Mouse (Mus musculus): ENCODE results near the gene Fos. TPM values are rescaled to one million over a fixed set of nuclear protein-coding genes. Genes with fewer than 3 reads are reported as not detected.

Gene Fos
- polyA plus RNA-seq, 2 experiments from 2014 or later, result 6.7 to 9.6 TPM

DNA sequence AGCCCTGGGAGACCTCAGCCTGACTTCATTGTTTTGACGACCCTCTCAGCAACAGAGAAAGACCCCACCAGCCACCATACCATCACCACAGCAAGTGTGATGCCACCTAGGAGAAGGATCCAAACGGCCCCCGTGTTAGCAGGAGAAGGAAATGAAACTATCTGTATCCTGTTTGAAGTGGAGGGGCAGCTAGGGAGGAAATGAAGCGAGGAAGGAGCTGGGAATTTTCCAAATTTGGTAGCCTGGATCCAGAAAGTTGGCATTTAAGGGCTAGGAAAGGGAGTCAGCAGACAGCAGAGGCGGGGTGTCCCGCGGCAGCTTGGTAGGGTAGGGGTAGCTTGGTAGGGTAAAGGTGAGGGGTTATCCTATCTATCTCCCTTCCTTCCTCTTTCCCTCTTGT is 10.9 kb upstream of the Fos start:
- ATAC-seq, result no peak

DNA sequence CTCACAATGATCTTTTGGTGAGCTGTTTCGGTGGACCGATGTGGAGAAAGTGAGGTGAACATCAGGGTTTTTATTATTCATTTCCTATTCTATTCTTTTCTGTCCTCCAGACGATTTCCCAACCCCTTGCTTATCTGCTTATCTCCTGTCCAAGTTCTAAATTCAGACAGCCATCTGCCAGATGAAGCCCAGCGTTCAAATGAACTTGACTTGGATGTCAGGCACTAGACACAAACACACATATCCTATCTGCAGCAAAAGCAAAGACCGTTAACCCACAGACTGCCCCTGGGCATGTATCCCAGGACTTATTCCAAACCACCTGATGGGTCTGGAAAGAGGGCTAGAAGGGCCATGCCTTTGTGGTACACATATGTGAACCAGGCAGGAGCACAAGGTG is 9.3 kb upstream of the Fos start:
- no peak for ATAC-seq

DNA sequence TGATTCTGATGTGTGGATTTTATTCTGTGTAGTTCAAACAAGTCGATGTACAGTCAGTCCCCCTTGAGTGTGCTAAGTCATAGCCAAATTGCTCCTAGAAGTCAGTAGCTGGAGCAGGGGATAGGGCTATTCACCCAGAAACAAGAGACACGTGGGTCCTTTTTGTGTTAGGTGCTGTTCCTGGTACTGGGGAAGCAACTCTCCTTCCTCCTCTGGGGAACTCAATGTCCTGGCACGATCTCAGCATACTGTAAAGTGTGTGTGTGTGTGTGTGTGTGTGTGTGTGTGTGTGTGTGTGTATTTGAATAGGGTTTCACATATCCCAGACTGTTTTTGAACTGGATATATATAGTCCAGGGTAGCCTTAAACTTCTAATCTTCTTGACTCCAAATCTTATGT is 8.8 kb upstream of the Fos start:
- ATAC-seq, result no peak

DNA sequence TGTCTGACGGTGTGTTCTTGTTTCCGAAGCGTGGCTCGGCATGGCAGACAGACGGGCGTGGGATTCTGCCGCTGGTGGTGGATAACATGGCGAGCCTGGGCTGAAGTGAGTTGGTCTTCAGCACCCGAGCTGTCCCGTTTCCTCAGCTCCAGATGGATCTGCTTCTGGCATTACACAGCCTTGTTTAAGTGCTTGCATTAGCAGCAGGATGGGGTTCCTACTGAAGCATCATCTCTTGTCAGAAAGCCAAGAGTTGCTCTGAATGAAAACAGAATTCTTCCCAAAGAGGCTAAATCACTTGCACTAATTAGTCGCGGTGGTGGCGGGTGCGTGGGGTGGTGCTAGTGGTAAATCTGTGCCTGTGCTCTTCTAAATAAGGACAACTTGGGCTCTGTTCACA is 5.8 kb upstream of the Fos start:
- ATAC-seq, result no peak

DNA sequence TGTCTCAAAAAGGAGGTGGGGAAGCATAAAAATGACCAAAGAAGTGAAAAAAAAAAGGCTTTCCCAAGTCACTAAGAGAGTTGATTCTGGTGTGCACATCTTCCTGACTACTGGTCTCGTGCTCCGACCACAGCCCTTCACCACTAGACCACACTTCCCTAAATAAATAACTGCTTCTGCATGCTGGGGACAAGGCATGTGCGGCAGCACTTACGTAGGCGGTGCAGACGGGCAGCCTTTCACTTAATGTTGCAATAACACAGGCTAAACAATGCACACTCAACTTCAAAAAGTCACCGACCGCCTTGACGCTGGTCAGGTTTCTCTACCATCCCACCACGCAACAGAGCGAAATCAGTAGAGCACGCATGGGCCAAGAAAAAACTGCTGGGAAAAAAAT is 5.0 kb upstream of the Fos start:
- ATAC-seq, result no peak

DNA sequence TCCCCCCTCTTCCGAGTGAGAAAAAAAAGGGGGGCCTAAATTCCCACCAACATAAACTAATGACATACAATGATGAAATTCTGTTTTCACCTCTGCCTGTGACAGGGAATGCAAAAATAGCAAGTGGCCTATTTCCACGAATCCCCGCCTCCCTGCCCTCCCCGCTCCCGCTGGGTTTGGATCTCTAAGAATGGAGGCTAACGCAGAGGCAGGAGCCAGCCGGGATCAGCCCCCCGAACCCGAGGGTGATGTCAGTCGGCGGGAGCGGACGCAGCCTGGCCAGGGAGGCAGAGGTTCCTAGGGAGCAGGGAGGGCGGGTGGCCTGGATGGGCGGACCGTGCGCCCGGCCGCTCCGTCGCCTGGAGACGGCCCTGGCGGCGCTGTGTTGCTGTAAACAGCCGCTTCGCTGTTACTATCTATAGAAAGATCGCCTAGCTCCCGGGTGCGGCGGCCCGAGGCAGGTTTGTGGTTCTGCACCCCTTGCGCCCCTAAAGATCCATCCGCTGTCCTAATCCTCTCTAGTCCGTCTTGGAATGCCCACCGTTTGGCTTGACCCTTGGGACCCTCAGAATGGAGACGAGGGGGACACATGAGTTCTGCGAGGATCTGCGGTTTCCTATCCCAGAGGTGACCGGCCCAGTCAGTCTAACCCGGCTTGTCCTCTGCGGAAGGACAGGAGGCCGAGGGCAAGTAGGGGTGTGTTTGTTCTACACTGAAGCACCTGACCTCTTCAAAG is 1.6 kb upstream of the Fos start:
- ATAC-seq, result peak; percentile 32

DNA sequence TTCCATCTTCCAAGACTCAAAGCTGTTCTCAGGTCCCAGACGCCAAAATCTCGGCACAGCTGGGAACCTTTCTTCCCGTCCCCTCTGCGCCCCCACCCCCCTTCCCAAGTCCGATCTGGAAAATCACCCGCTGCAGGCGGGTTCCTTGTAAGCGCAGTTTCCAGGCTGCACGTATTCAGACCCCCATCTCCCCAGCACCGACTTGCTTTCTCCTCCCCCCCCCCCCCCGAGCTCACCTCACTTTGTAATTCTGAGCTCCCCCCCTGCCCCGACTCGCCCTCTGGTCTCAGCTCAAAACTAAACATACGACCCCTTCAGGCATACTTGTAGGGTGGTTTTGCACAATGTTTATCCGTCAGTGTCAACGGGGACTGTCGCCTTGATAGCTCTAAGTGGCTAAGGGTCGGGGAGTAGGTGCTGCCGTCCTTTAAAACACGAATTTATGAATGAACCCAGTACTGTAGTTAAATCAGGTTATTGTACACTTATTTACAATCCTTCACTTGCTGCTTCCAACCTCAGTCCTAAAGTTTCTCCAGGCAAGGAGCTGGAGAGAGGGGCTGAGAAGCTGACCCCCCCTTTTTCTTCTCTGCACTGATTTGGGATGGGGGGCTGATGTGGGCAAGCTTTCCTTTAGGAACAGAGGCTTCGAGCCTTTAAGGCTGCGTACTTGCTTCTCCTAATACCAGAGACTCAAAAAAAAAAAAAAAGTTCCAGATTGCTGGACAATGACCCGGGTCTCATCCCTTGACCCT is 857 bp upstream of the Fos start:
- ATAC-seq, result no peak

DNA sequence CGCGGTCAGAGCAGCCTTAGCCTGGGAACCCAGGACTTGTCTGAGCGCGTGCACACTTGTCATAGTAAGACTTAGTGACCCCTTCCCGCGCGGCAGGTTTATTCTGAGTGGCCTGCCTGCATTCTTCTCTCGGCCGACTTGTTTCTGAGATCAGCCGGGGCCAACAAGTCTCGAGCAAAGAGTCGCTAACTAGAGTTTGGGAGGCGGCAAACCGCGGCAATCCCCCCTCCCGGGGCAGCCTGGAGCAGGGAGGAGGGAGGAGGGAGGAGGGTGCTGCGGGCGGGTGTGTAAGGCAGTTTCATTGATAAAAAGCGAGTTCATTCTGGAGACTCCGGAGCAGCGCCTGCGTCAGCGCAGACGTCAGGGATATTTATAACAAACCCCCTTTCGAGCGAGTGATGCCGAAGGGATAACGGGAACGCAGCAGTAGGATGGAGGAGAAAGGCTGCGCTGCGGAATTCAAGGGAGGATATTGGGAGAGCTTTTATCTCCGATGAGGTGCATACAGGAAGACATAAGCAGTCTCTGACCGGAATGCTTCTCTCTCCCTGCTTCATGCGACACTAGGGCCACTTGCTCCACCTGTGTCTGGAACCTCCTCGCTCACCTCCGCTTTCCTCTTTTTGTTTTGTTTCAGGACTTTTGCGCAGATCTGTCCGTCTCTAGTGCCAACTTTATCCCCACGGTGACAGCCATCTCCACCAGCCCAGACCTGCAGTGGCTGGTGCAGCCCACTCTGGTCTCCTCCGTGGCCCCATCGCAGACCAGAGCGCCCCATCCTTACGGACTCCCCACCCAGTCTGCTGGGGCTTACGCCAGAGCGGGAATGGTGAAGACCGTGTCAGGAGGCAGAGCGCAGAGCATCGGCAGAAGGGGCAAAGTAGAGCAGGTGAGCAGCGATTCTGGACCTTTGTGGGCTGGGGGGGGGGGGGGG is 875 bp downstream of the Fos start:
- ATAC-seq, result peak; percentile 28

DNA sequence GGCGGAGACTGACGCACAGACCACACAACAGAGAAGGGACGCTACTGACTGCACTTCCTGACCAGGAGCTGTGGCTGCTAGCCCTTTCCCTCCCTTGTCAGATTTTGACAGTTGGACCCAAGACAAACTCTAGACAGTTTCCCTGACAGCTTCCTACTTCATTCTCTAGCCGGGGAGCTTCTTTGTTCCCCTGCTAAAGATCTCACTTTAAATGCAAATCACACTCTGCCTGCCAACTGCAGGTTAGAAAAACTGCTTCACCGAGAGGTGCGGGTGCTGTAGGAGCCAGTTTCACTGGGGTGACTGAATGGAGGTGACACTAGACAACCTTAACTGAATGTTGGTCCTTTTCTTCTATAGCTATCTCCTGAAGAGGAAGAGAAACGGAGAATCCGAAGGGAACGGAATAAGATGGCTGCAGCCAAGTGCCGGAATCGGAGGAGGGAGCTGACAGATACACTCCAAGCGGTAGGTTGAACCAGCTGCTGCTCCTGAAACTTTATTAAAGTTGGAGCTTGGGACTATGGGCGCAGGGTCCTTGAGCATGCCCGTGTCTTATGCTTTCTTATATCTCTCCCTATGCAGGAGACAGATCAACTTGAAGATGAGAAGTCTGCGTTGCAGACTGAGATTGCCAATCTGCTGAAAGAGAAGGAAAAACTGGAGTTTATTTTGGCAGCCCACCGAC is 1.7 kb downstream of the Fos start:
- ATAC-seq, result no peak

DNA sequence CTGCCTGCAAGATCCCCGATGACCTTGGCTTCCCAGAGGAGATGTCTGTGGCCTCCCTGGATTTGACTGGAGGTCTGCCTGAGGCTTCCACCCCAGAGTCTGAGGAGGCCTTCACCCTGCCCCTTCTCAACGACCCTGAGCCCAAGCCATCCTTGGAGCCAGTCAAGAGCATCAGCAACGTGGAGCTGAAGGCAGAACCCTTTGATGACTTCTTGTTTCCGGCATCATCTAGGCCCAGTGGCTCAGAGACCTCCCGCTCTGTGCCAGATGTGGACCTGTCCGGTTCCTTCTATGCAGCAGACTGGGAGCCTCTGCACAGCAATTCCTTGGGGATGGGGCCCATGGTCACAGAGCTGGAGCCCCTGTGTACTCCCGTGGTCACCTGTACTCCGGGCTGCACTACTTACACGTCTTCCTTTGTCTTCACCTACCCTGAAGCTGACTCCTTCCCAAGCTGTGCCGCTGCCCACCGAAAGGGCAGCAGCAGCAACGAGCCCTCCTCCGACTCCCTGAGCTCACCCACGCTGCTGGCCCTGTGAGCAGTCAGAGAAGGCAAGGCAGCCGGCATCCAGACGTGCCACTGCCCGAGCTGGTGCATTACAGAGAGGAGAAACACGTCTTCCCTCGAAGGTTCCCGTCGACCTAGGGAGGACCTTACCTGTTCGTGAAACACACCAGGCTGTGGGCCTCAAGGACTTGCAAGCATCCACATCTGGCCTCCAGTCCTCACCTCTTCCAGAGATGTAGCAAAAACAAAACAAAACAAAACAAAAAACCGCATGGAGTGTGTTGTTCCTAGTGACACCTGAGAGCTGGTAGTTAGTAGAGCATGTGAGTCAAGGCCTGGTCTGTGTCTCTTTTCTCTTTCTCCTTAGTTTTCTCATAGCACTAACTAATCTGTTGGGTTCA is 2.5 kb downstream of the Fos start:
- ATAC-seq, result no peak

DNA sequence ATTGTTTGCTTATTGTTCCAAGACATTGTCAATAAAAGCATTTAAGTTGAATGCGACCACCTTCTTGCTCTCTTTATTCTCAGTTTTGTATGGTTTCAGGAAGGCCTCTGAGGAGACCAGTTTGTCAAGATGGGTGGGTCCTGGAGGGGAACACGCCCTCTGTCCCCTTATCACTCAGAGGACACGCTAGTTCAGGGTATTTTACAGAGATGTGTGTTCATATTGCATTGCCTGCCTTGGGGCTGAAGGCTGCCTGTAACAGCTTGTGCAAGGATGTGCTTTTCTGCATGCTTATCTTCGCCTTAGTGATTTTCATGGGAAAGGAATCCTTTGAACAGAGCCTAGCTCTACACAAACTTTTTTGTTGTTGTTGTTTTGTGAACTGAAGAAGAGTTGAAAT is 3.5 kb downstream of the Fos start:
- ATAC-seq, result no peak

DNA sequence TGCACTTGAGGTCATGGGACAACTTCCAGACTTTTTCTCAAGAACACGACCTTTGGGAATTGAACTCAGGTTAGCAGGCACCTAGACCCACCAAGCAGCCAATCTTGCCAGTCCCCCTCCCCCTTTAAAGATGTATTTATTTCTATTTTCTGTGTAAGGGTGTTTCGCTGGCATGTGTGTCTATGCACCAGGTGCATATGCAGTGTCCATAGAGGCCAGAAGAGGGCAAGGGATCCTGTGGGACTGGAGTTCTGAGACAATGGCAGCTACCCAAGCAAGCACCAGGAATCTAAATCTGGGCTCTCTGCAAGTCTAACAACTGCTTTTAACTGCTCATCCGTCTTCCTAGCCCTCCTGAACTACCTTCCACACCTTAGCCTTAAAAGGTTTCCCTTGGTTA is 4.1 kb downstream of the Fos start:
- no peak for ATAC-seq

DNA sequence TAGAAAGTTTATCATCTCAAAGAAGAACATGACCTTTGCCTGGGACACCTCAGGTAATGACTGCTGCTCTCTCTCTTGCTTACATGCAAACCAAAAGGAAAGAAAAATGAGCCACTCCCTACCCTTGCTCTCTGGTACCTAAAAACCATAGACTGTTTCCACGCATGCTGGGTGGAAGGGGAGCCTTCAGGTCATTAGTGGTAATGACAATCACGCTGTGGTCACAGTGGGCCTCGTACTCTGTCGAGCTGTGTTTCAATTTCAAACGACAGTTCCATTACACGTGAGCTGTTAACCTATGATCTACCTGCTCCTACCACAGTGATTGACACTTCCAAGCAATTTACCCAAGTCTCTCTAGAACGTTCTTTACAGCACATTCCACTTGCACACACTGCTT is 5.0 kb downstream of the Fos start:
- ATAC-seq, result no peak

DNA sequence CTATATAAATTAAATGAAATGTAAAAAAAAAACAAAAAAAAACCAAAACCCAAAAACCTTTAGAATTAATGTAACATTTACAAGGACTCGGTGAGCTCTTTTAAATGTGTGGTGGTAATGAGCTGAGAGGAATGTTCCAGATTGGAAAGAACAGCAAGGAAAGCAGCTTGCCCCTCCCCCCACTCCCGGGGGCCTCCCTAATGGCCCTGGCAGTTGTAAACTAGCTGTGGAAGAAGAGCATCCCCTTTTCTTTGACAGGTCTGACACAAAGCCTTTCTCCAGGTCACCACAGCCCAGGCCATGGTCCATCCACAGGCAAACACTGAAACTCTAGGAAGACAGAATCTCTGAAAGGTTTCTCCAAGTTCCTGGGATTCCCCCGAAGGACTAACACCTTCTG is 5.5 kb downstream of the Fos start:
- no peak for ATAC-seq

DNA sequence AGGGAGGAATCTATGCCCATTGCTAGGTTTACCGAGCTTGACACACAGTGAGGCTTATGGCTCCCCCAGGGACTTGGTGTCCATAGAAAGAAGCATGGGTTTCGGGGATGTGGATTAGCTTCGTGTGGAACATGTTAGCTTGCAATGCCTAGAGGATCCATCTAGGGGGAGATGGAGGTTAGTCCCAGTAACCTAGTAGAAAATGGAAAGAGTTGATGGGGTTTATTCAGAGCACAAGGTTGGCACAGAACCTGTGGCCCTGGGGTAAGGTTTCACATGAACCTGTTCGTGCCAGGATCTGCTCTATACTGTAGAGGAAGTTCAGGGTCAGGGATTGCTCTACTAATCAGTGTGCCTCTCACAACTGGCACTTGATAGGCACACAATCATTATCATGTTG is 9.5 kb downstream of the Fos start:
- no peak for ATAC-seq

DNA sequence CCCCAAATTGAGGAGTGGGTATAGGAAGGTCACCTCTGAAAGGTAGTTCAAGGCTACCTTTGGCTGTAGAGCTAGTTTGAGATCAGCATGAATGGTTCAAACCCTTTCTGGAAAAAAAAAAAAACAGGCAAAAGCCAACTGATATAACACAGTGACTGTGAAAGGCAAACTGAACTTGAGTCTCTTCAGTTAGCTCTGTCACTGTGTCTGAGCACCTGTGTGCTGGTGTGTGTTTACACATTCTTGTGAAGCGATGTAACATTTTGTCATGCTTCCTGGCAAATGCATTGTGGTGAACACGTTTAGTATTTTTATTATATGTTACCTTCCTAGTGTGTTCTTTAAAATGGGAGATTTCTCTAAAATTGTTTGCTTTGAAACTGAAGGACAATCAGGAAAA is 11.0 kb downstream of the Fos start:
- ATAC-seq, result no peak

DNA sequence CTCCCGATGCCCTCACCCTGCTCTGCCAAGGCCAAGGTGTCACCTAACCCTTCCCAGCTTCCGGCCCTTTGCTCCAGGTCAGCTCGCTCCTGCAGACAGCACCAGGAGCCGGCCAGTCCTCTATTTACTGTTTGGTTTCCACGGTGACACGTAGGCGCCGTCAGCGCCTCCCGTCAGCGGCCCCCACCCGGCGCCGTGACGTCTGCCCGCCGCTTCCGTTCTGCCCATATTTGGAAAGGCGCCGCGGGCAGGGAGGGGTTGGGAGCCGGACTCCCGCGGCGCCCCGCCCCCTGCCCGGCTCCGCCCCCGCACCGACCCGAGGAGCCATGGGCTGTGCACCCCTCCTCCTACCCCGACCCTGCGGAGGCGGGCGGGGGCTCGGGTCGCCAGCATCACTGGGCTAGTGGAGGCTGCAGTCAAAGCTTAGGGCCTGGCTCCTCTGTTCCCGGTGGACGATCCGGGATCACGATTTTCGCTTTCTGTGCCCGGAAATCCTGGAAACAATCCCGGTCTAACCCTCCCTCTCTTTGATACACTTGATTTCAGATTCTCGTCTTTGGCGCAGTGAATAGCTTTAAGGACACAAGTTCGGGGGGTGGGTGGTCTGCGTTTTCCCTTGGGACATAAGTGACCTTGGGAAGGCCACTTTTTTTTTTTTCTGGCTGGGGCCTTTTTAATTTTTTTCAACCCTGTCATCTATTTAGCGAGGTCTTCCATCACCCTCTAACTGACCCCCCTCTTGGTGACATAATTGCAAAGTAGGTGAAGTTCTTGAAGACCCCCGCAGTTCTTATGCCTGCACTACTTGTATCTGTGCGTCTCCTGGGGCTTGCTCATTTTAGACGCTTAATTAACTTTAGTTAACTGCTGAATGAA is 12.4 kb downstream of the Fos start:
- ATAC-seq, result peak; percentile 92

DNA sequence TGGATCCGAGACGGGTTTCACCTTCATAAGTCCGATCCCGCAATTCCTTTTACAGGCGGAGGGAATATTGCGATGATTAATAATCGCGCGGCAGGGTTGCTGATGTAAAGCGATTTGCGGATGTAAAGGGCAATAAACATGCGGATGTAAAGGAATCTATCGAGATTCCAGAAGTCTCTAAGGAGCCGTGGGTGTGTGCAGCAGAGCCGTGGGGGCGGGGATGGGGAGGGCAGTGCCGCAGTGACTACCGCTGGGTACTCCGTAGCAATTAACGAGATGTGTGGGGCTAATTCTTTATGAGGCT is 13.0 kb downstream of the Fos start:
- no peak for ATAC-seq

DNA sequence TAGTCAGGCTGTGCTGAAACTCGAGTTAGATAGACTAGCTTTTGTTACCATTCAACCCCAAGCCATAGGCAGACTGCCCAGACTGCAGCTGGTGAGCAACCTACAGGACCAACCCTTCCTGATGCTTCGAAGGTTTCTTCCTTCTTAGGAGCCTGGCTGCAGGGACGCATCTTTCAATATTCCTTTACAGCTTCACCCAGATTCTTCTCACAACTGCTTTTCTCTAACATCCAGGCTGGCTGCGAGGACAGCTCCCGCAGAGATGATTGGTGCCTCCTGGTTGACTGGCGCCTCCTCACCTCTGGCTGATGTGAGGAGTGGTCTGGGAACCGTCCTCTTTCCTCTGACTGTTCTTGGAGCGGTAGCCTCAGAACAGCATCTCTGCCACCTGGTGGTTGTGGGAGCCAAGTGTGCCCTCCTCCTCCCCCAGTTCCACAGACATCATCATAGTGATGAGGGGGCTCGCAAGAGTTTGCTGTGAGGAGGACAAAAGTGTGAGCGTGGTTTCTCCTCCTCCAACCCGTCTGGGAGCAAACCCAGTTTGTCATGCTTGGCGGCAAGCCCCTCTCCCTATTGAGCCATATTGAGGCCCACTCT is 14.0 kb downstream of the Fos start:
- ATAC-seq, result no peak

DNA sequence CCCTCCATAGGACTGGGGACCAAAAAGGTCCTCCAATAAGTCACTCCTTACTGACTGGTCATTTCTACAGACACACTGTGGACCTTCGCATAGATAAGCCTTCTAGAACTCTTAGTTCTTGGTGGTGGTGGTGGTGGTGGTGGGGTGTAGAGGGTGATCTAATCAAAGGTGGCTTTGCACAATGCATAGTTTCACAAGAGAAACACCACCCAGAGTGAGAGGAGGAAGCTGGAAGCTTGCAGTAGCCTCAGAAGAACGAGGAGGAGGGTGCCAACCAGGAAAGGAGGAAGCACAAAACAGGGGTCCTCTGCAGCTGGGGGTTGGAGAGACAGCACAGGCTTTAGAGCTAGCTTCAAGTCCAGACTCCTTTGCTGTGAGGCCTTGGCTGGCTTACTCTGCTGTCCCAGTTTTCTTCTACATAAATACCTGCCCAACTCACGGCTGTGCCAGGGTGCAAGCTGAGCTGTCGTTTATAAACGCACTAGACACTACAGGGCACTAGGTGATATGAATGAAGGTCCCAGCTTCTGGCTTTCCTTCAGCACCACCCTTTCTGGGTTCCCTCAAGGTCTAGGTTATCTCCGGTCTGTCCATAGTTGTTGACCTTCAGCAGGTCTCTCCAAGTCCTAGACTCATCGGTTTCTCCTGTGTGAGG is 15.7 kb downstream of the Fos start:
- no peak for ATAC-seq

Measured in activated CD4-positive, CD25-positive, alpha-beta regulatory T cell, adult 4 months (primary cell).